Mouse (Mus musculus): ENCODE results near the gene Wif1. TPM values are rescaled to one million over a fixed set of nuclear protein-coding genes. Genes with fewer than 3 reads are reported as not detected.

Wif1 gene
- not detected in 2 replicates for polyA plus RNA-seq (2012)

GRCm38 (mm10) chr10:121033826-121034568 lies at the start of gene Wif1:
TSS of gene Wif1 (plus strand) at chr10:121033960.
- no peak for TF ChIP-seq GATA1 (IDR thresholded peaks at IDR 0.05; ENCODE audit: low read length)

DNA sequence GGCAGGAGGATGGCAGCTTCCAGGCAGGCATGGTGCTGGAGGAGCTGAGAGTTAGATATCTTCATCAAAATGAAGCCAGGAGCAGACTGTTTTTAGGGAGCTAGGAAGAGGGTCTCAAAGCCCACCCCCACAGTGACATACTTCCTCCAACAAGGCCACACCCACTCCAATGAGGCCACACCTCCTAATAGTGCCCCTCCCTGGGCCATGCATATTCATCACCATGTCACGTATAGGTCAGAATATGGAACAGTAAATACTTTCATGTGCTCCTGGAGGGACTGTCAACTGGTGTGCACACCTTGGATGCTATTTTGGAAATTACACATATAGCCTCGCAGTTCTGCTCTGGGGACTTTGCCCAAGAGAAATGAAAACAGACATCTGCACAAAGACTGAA lies 31.6 kb upstream of the Wif1 start:
- TF ChIP-seq GATA1 (IDR thresholded peaks at IDR 0.05; ENCODE audit: low read length) = no peak

DNA sequence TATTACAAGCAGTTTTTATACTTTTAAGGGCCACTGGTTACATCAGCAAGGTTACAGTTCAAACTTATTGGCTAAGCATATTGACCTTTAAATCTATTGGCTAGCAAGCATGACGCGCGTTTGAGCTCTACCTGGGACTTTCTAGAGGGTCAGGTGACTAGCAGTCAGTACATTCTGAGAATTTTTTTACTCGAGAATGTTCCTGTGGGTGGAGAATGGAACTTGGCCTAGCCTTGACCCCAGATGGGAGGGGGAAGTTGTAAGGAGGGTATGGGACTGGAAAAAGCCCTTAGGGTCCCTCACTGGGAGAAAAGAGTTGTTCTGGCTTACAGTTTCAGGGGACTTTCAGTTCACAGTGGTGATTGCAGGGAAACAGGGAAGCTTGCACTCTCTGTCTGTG lies 22.3 kb upstream of the Wif1 start:
- no peak for TF ChIP-seq GATA1 (IDR thresholded peaks at IDR 0.05; ENCODE audit: low read length)

GRCm38 (mm10) chr10:121016291-121016690 lies 17.5 kb upstream of the Wif1 start:
- TF ChIP-seq GATA1 (IDR thresholded peaks at IDR 0.05; ENCODE audit: low read length) = no peak

DNA sequence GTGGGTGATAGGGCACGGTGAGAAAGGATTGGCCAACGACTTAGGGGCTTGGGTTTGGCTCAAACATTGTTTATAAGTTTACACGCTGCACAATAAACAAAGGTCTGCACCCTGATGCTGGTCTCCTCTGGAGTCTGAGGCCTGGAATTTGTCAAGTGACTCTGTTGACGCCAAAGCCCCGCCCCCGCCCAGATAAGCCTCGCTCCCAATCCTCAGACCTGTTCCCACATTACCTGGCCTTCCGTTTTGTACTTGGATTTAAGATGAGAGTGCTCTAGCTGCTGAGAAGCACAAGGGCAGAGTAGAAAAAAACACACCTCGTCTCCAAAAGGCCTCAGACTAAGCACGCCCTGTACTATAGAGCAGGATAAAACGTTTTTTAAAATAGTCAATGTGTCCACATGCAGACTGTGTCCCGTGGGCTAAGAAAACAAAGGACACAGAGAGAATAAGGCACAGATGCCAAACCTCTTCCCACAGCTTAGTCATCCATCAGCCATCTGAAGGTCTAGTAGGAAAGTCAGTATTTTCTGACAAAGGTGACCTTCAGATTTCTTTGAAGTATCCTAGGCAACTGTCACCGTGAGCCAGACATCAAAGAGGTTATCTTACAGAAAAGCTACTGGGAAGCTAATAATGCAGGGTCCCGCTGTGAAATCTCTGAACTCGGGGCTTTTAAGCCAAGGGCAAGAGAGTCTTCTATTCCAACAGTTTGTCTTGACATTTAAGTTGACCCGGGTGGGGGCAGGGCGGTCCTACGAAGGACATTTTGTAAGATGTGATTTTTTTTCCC lies 16.9 kb upstream of the Wif1 start:
- no peak for TF ChIP-seq GATA1 (IDR thresholded peaks at IDR 0.05; ENCODE audit: low read length)

DNA sequence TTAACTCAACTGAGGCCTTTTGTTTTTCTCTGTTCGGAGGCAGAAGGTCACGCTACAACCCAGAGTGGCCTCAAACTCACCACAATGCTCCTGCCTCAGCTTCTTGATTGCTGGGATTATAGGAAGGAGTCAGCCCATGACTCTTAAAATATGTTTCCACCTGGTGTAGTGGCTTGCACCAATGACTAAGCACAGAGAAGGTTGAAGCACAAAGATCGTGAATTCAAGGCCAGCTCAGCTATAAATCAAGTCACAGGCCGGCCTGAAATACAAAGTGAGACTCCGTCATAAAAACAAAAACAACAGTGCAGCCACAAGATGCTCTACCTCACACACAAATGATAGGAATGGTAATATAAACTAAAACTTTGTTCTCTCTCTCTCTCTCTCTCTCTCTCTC lies 10.8 kb upstream of the Wif1 start:
- no peak for TF ChIP-seq GATA1 (IDR thresholded peaks at IDR 0.05; ENCODE audit: low read length)

DNA sequence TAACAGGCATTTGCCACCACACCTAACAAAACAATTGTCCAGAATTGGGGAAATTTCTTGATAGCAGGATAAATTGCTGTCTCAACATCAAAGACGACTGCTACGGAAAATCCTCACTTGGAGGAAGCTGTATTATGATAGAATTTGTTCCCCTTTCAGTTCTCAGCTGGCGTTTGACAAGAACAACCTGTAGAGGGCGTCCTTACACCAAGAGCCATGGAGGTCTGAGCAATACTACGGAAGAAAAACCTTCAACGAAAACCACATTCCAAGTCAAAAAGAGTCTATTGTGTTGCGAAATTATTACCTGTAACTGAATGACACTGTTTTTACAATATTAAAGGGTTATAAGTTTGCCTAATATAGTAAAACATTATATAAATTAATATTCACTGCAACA lies 2.0 kb upstream of the Wif1 start:
- no peak for TF ChIP-seq GATA1 (IDR thresholded peaks at IDR 0.05; ENCODE audit: low read length)

DNA sequence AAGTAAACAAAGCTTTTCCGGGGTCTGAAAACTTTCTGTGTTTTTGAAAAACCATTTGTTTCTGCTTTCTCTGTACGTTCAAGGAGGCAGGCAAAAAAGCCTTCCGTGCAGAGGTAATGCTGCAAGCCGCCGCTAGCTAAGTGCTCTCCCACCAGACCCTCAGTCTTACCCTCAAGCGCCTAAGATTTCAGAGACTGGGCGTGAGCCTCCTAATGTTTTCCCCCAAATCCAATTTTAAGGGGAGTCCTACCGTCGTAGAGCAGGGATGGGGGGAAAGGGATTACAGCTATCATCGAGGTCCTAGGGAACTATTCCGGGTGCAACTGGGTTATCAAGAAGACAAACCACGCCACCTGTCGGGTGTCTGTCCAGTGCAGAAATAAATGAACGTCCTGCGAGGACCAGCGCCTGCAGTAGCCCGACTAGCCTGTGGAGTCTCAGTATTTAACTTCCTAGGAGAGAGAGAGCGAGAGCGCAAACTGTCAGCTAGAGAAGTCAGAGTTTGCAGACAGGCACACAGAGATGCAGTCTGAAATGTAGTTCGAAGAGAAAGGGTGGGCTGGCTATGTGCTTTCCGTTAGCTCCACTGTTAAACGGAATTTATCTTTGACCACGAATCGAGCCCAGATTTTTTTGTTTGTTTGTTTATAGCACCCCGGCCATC lies 500 bp upstream of the Wif1 start:
- TF ChIP-seq GATA1 (IDR thresholded peaks at IDR 0.05; ENCODE audit: low read length) = no peak

GRCm38 (mm10) chr10:121034569-121034947 lies 798 bp downstream of the Wif1 start:
- TF ChIP-seq GATA1 (IDR thresholded peaks at IDR 0.05; ENCODE audit: low read length) = no peak

- no peak for TF ChIP-seq GATA1 (IDR thresholded peaks at IDR 0.05; ENCODE audit: low read length)
These were observed 5.0 kb downstream of the Wif1 start for GRCm38 (mm10) chr10:121038556-121039284.

DNA sequence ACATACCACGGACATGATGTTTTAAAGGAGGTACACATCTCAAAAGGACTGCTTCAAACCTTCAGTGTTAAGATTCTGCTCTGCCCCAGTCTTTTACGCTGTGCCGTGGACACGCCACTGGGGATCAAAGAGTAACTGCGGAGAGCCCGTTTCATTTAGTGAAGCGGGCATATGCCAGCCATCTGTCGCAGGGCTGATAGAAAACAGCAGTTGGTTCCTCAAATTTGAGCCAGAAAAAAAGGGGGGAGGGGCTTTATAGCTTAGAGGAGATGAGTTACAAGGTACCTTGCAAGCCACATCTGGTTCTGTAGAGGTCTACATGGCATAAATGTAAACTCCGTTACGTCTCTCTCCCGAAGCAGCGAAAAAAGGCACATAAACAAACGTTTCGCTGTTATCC lies 7.2 kb downstream of the Wif1 start:
- no peak for TF ChIP-seq GATA1 (IDR thresholded peaks at IDR 0.05; ENCODE audit: low read length)

DNA sequence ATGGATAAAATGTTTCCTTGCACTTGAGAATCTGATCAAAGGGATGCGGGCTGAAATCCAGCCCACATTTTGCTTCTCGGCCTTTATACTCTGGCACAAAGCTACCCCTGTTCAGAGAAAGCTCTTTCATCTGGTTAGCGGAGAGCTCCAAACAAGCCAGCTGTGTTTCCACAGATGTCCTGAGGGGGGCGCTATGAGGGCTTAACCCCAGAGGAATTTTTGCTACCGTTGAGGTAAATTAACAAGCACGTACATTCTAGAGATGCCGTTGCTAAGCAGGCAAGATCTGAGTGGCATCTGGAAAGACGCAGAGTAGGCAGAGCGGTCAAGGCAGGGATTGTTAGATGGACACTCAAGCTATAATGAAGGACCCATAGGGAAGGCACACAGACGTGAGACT lies 13.7 kb downstream of the Wif1 start:
- no peak for TF ChIP-seq GATA1 (IDR thresholded peaks at IDR 0.05; ENCODE audit: low read length)

- no peak for TF ChIP-seq GATA1 (IDR thresholded peaks at IDR 0.05; ENCODE audit: low read length)
These were observed 18.3 kb downstream of the Wif1 start for GRCm38 (mm10) chr10:121052076-121052475.

- no peak for TF ChIP-seq GATA1 (IDR thresholded peaks at IDR 0.05; ENCODE audit: low read length)
These were observed 21.9 kb downstream of the Wif1 start for GRCm38 (mm10) chr10:121055452-121056188.

- no peak for TF ChIP-seq GATA1 (IDR thresholded peaks at IDR 0.05; ENCODE audit: low read length)
These were observed 23.1 kb downstream of the Wif1 start for GRCm38 (mm10) chr10:121056823-121057222.
